Mouse (Mus musculus): ENCODE data around the gene Sln. TPM values are rescaled to one million over a fixed set of nuclear protein-coding genes. Genes with fewer than 3 reads are reported as not detected.

The Sln gene
- not detected in 2 replicates for total RNA-seq (2021)
- long read RNA-seq, result 0 reads

- no peak for DNase-seq
These were observed at the start of gene Sln for GRCm38 (mm10) chr9:53849864-53850263. TSS of gene Sln (plus strand) at chr9:53850164.

DNA sequence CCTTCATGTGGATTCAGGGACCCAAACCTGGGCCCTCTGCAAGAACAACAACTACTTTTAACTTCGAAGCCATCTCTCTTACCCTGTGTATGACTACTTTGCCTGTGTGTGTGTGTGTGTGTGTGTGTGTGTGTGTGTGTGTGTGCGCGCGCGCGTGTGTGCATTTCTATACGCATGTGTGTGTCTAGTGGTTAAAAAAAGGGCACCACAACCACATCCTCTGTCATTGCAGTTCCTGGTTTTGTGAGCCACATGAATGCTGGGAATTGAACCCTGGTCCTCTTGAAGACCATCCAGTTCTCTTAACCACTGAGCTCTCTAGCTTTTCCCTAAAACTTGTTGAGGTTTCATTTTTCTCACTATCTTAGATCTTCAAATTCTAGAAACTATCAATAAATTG lies 47.0 kb upstream of the Sln start:
- no peak for DNase-seq

GRCm38 (mm10) chr9:53806496-53807086 lies 43.4 kb upstream of the Sln start:
- DNase-seq, result no peak

DNA sequence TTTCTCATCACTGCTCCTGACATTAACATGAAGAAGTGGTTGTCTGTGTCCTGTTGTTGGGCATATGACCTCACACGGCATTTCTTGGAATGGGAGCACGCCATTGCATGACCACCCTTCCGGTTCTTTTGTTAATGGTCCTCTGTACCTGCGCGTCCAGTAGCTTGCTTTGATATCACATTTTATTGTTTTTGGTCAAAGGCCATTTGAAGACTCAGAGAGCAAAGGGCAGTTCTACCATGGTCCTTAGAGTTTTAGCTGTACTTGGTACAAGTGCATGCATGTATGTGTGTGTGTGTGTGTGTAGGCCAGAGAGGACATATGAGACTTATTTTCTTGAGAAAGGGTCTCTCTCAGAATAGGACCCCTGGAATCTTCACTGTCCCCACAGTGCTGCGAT lies 36.5 kb upstream of the Sln start:
- no peak for DNase-seq

DNA sequence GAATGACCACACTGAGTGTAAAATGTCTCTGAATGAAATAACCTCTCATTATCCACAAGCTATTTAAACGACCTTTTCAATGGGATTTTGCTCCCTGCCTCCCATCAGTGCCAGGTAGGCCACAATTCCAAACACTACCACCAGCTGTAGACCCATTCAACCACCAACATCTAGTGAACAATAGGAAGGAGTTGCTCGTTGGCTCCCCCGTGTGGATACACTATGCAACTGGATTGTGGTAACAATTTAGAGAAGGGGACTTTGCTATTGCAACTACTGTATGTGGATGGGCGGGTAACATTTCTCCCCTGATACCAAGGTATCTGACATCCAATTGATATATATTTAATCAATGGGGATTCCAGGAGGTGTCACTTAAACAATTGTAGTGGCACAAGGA lies 31.2 kb upstream of the Sln start:
- DNase-seq, result peak; percentile 64

DNA sequence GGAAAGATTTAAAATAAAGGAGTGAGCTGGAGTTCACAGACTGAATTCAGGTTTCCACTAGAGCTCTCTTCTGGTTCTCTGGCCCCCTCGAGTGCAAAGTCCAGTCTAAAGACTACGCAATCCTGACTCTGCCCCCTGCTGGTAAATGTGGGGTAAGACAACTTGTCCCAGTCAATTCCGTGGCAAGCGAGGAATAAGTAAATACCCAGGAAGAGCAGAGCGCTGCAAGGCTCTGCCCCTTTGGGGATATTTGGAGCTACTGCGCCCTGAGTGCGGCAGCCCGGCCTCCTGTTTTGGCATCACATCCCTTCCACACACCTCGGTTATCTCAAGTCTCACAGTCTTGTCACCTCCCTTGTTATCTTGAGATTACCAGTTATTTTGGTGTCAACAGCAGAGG lies 24.6 kb upstream of the Sln start:
- DNase-seq, result no peak

DNA sequence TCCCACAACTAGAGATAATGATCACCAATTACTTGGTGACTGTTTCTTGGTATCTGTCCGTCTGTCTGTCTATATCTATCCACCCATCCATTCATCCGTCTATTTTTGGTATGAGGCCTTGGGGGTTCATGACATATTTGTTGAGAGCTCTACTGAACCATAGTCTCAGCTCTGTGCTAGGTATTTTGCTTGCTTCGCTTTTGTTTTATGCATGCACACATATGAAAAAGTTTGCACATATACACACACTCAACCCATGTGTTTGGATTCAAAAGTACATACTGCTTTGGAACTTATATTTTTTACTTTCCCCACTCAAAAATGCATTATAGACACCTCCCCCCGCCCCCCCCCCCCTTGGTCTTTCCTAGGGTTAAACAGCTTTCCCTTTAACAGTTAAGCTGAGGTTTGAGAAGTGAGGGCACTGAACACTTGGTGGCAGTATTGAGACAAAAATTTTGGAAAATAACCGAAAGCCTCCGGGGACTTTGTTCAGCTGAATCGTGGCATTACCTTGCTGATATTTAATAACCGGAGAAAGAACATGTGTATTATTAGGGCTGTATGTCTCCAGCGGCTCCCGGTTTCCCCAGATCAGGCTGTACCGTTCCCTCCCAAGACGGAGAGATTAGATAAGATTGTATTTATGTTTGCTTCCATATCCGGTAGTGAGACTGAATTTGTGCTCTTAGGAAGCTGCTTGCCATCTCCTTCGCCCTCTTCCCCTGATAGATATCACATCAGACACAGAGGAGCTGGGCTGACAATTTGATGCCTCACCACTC lies 20.7 kb upstream of the Sln start:
- DNase-seq, result no peak

DNA sequence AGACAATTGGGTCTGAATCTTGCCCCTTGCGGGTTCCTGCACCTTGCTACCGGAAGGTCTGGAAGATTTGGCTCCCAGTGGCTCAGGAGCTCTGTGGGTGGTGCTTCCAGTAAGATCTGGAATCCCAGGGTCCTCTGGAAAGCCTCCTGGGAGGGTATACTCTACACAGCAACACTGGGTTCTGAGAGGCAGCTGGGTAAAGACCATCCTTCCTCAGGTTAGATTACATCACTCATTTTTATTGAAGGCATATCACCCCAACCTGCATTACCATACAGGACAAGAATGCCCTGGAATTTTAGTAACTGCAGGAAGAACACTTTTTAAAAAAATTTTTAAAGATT lies 20.1 kb upstream of the Sln start:
- DNase-seq, result no peak

GRCm38 (mm10) chr9:53835039-53835438 lies 14.9 kb upstream of the Sln start:
- DNase-seq, result no peak

DNA sequence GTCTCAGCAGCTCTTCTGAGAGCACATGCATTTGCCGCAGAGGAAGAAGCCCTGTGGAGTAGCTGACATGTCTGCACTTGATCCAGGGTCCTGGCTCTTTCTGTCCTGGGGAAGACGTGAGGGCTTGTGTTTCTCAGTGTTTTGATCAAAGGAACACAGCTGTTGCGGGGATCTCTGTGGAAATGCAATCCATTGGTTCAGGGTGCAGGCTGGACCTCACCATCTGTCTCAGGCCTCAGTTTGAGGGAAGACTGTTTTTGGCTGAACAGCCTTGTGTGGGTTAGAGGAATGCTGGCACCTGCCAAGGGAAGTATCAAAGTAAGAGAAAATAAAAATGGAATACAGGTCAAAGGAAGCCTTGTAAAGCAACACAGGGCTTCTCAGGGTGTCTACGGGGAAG lies 14.0 kb upstream of the Sln start:
- DNase-seq, result no peak

GRCm38 (mm10) chr9:53838816-53839215 lies 11.1 kb upstream of the Sln start:
- DNase-seq, result no peak

DNA sequence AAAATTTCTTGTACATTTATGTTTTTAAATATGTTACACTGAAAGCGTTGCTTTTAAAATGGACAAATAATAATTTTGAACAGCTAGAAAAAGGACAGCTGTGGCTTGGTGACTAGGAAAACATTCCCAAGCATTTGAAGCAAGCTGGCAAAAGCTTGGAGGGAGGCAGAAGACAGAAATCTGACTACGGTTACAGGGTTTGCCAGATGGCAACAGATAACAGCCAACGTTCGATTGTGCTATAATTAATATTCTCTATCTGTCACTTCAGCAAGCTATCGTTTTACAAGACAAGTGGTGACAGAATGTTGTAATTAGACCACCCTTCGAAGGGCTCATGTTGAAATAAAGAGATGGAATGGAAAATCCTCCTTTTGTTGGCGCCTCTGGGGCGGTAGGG lies 1.4 kb upstream of the Sln start:
- no peak for DNase-seq

DNA sequence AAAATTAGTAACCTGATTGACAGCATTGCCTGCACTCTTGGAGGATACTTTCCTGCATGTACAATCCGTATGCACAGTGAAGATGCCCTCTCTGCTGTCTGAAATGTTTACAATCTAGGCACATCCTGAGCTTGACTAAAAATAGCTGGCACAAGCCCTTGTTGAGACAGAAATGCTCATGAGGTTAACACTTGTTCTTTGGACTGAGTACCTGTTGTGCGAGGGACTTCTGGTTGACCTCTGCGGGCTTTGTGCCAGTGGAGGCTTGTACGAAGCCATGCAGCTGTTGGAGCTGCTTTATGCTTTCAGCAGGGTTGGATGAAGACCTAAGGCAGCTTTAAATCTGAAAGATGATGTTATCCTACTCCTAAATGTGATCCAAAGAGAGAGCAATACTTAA lies 2.2 kb downstream of the Sln start:
- DNase-seq, result no peak

DNA sequence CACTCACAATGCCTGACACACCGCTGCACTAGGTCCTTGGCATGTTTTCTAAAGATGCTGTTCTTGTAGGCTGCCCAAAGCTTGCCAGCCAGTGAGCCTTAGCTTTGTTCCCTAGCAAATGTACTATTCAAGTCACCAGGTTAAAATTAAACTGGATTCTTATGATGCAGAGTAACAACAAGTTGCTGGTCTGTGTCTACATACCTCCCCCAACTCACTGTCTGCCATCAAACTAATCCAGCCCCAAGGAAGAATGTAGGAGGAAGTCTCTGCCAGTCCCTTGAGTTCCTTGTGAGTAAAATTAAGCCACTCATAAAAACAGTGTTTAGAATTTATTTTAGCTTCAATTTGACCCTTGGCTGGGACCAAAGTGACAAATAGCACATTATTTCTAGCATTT lies 3.7 kb downstream of the Sln start:
- DNase-seq, result no peak

GRCm38 (mm10) chr9:53854525-53854924 lies 4.6 kb downstream of the Sln start:
- no peak for DNase-seq

GRCm38 (mm10) chr9:53857864-53858263 lies 7.9 kb downstream of the Sln start:
- DNase-seq, result no peak

- no peak for DNase-seq
These were observed 23.3 kb downstream of the Sln start for GRCm38 (mm10) chr9:53873239-53873638.

DNA sequence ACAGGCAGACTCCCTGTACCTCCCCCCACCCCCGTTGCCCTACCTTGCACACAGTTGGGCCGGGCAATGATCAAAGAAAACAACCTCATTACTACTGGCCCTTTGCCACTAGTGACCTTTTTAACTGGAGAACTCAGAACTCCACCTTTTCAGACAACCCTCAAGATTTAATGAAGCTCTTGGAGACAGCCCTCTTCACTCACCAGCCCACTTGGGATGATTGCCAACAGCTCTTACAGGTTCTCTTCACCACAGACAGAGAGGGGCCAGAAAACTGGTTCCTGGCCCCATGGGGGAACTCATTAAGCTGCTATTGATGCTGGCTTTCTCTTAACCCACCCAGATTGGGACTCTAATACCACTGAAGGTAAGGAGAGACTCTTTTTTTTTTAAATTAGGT lies 27.5 kb downstream of the Sln start:
- DNase-seq, result no peak

DNA sequence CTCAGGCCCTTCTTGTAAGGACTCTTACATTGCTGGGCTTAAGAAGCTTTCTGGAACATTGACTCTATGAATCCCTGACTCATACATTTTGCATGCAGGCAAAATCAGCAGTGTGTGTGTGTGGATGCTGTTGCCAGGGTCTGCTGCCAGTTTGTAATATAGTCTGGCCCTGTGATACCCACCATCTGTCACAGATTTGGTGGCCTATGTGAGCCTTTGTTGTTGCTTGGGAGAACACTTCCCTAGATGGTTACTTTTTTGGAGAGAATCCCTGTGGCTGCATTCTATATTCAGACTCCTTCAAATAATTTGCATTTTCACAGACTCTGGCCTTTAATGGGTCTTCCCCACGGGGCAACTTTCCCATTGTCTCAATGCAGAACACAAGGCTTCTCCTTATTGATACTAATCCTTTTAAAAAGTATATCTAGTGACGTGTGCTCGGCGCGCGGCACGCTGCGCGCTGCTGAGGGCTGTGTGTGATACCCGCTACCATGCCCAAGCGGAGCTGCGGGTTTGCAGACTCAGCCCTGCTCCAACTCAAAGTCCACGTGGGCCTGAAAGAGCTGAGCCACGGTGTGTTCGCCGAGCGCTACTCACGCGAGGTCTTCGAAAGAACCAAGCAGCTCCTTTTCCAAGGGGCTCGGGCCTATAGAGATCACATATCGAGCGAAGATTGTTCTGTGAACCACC lies 33.8 kb downstream of the Sln start:
- no peak for DNase-seq

DNA sequence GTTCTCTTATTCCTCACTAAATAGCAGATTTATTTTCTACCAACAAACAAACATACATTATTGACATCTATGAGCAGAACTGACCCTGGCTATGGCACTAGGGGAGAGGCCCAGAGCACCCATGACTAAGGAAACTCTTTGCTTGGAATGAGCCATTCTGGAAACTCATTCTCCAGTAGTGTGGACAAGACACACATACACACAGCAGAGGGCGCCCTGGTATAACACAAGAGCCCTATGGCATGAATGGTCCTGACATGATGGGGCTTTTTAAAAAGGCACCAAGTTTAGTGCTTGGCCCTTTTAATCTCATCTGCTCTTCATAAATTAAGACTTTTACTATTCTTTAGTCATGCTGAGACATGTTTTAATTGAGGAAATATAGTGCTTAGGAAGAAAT lies 40.1 kb downstream of the Sln start:
- peak; percentile 52 for DNase-seq

DNA sequence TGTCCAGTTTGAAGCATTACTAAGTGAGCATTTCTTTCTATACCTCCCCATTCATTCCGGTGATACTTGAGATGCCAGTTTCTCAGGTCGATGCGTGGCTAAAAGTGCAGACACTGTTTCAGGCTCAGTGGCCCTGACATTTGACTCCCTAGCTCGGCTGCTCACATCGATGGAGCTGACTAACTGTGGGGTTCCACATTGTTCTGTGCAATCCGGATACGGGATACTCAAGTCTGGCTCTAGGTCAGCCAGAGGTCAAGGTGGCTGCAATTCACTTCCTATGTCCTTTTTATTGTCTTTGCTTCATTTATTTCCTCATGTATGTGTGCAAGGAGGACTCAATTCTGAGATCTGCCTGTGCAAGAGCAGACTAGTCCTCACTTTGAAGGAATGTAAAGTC lies 45.9 kb downstream of the Sln start:
- no peak for DNase-seq

GRCm38 (mm10) chr9:53899836-53900235 lies 49.9 kb downstream of the Sln start:
- no peak for DNase-seq

GRCm38 (mm10) chr9:53903215-53903842 lies 53.4 kb downstream of the Sln start:
- no peak for DNase-seq

Data from adrenal gland, postnatal 25 days (tissue).